Mouse (Mus musculus) midbrain, embryonic 15.5 days (tissue): ENCODE measurements around the gene Tlr3. TPM values are rescaled to one million over a fixed set of nuclear protein-coding genes. Genes with fewer than 3 reads are reported as not detected.

Source experiments
- ATAC-seq: fragments of 200-750 bp; cut with Nextera tagmentation; replicated peaks from 2 replicates; pipeline ENCODE4 v1.8.0; 2017; ENCODE audit warnings: moderate TSS enrichment
- H3K27ac ChIP-seq: fragments of 300-500 bp; sonication (generic); 2 replicates; pipeline ENCODE4 v1.5.1; 2015; ENCODE audit warnings: mild to moderate bottlenecking, inconsistent platforms
- H3K27me3 ChIP-seq: fragments of 300-500 bp; sonication (generic); replicated peaks from 2 replicates; pipeline ENCODE4 v1.6.1; 2015; ENCODE audit warnings: inconsistent platforms
- H3K36me3 ChIP-seq: fragments of 300-500 bp; sonication (generic); replicated peaks from 2 replicates; pipeline ENCODE4 v1.6.1; 2015; ENCODE audit warnings: inconsistent platforms
- H3K4me1 ChIP-seq: fragments of 300-500 bp; sonication (generic); 2 replicates; pipeline ENCODE4 v1.6.1; 2015; ENCODE audit warnings: inconsistent platforms
- H3K4me2 ChIP-seq: fragments of 300-500 bp; sonication (generic); 2 replicates; pipeline ENCODE4 v1.6.1; 2015; ENCODE audit warnings: inconsistent platforms, mild to moderate bottlenecking, moderate library complexity
- H3K4me3 ChIP-seq: fragments of 300-500 bp; sonication (generic); 2 replicates; pipeline ENCODE4 v1.5.1; 2015; ENCODE audit warnings: mild to moderate bottlenecking, inconsistent platforms
- H3K9ac ChIP-seq: fragments of 300-500 bp; sonication (generic); 2 replicates; pipeline ENCODE4 v1.6.1; 2015; ENCODE audit warnings: mild to moderate bottlenecking, inconsistent platforms
- H3K9me3 ChIP-seq: fragments of 300-500 bp; sonication (generic); 2 replicates; pipeline ENCODE4 v1.6.1; 2016; ENCODE audit warnings: inconsistent platforms
- WGBS: fragments of 180-500 bp; shearing (Covaris S2); methylation state at CpG from one replicate; pipeline ENCODE4 v1.1.7; 2015; ENCODE audit warnings: mixed read lengths; 5-methylcytosine and 5-hydroxymethylcytosine counted together
- polyA plus RNA-seq: library from polyadenylated mRNA; unstranded; fragments of >200 nt; fragmentation: Nextera tagmentation; extraction: Ambion mirVana; gene quantifications from 2 replicates; pipeline ENCODE4 v1.2.1, GENCODE M21; 2015

Tlr3 gene
- polyA plus RNA-seq = 1.1 and 1.3 TPM in 2 replicates

DNA sequence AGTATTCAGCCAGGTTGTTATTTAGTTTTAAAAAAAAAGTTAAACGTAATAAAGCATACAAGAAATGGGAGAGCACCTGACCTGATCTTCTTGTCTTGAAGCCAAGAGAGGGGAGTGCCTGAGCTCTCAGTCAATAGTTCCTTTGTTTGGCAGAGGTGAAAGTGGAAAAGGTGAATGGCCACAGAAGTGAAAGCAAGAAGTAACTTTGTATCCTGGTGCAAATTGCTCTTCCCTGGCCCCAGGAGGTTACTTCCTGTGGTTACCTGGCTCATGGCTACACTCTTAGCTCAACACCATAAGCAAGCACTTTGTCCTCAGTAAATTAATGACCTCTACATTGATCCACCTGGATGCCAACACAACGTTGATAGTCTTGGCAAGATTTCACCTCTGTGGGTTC, at the start of gene Tlr3:
Tlr3 (minus strand) TSS at position 199 of the 400 bp plus-strand sequence.
- Histone ChIP-seq H3K9me3 (no peaks in the 10 kb centered on the region), H3K27ac (no peak within 1 kb of the TSS), H3K4me1 (peaks cover 7% of the 10 kb centered on the region), H3K36me3 (no peaks in the 10 kb centered on the region), H3K9ac (peak within 1 kb of the TSS; percentile 21; the same call in 1 of the 2 replicates), H3K27me3 (no peaks in the 10 kb centered on the region), H3K4me3 (peak within 1 kb of the TSS; percentile 33), H3K4me2 (peak within 1 kb of the TSS; percentile 57)
- 73% methylated on average over 2 of the region's 2 CpGs for WGBS
- no peak for ATAC-seq

DNA sequence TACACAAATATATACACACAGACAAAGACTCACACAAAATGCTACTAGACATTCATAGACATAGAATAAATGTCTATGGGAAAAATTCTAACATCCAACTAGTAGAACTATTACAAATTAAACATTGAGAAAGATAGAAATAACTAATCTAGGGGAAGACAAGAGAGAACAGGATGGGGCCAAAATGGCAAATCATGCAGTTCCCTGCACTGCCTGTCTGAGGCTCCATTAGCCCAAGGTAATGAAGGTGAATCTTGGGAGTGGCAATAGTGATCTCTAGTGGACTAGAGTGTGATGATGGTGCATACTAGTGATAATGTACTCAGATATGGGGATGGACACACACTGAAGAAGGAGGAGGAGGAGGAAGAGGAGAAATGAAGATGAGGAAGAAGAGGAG, 47.0 kb upstream of the Tlr3 start:
- Histone ChIP-seq H3K36me3 (no peaks in the 10 kb centered on the region), H3K4me1 (no peaks in the 10 kb centered on the region), H3K4me3 (no peak overlapping the region), H3K9ac (no peak overlapping the region), H3K4me2 (no peak overlapping the region), H3K9me3 (no peaks in the 10 kb centered on the region), H3K27ac (no peak overlapping the region), H3K27me3 (no peaks in the 10 kb centered on the region)
- no peak for ATAC-seq

DNA sequence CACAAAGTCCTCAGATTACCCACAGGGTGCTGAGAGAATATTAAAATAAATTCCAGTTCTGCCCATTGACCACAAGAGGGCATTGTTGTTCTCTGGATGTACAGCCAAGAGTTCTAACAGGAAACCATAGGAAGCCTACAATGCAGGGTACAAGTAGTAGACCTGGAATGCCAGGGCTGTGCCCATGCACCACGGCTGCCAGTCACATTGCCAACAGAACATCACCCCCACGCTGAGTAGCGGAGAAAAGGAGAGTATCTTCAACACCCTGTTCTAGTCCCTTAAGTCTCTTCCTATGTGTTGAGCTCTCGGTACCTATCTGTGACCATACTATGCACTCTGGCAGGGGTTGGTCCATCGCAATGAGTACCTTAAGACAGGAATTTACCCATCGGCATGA, 43.5 kb upstream of the Tlr3 start:
- WGBS = 65% methylated on average over 6 of the region's 6 CpGs
- no peak overlapping the region for H3K9ac ChIP-seq
- no peaks in the 10 kb centered on the region for H3K9me3 ChIP-seq
- H3K27ac ChIP-seq = no peak overlapping the region
- no peak overlapping the region for H3K4me2 ChIP-seq
- peak; percentile 94 for ATAC-seq
- no peak overlapping the region for H3K4me3 ChIP-seq
- no peaks in the 10 kb centered on the region for H3K27me3 ChIP-seq
- H3K36me3 ChIP-seq = no peaks in the 10 kb centered on the region
- no peaks in the 10 kb centered on the region for H3K4me1 ChIP-seq

GRCm38 (mm10) chr8:45452115-45452514, 41.2 kb upstream of the Tlr3 start:
- Histone ChIP-seq H3K27me3 (no peaks in the 10 kb centered on the region), H3K27ac (no peak overlapping the region), H3K36me3 (no peaks in the 10 kb centered on the region), H3K4me3 (no peak overlapping the region), H3K9ac (no peak overlapping the region), H3K4me1 (no peaks in the 10 kb centered on the region), H3K9me3 (no peaks in the 10 kb centered on the region), H3K4me2 (no peak overlapping the region)
- WGBS = 86% methylated on average over 3 of the region's 3 CpGs
- no peak for ATAC-seq

DNA sequence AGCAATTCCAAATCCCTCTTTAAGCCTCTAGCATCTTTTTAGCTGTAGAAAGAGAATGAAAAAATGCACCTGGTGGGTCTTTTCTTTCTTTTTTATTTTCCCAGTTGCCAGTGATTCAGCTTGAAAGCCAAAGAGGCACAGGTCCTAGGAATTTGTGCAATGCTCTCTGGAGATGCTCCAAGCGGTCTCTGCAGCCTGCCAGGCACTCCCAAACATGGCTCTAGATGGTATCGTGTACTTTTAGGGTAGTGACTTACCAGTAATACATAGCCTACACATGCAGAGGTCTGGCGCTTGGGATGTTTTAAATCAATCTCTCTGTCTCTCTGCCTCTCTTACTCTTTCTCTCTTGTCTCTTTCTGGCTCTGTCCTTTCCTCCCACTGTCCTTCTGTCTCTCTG, 38.0 kb upstream of the Tlr3 start:
- H3K27ac ChIP-seq = no peak overlapping the region
- H3K4me3 ChIP-seq = no peak overlapping the region
- no peaks in the 10 kb centered on the region for H3K4me1 ChIP-seq
- H3K9me3 ChIP-seq = no peaks in the 10 kb centered on the region
- H3K9ac ChIP-seq = no peak overlapping the region
- WGBS = 89% methylated on average over 3 of the region's 3 CpGs
- H3K4me2 ChIP-seq = no peak overlapping the region
- no peaks in the 10 kb centered on the region for H3K27me3 ChIP-seq
- ATAC-seq = no peak
- H3K36me3 ChIP-seq = no peaks in the 10 kb centered on the region

- H3K27ac ChIP-seq = no peak overlapping the region
- H3K4me2 ChIP-seq = no peak overlapping the region
- H3K4me3 ChIP-seq = no peak overlapping the region
- no peaks in the 10 kb centered on the region for H3K27me3 ChIP-seq
- WGBS = 45% methylated on average over 1 of the region's 1 CpGs
- H3K36me3 ChIP-seq = no peaks in the 10 kb centered on the region
- no peaks in the 10 kb centered on the region for H3K9me3 ChIP-seq
- no peak for ATAC-seq
- no peaks in the 10 kb centered on the region for H3K4me1 ChIP-seq
- H3K9ac ChIP-seq = no peak overlapping the region
These were observed 37.4 kb upstream of the Tlr3 start for GRCm38 (mm10) chr8:45448257-45448656.

GRCm38 (mm10) chr8:45438899-45439535, 28.1 kb upstream of the Tlr3 start:
- WGBS = 5% methylated on average over 5 of the region's 5 CpGs
- peak; percentile 76 for ATAC-seq
- Histone ChIP-seq H3K4me3 (no peak overlapping the region), H3K36me3 (no peaks in the 10 kb centered on the region), H3K27me3 (no peaks in the 10 kb centered on the region), H3K9me3 (no peaks in the 10 kb centered on the region), H3K27ac (no peak overlapping the region), H3K4me1 (peaks cover 3% of the 10 kb centered on the region), H3K4me2 (peak overlapping the region; percentile 34; the same call in 1 of the 2 replicates), H3K9ac (no peak overlapping the region)

DNA sequence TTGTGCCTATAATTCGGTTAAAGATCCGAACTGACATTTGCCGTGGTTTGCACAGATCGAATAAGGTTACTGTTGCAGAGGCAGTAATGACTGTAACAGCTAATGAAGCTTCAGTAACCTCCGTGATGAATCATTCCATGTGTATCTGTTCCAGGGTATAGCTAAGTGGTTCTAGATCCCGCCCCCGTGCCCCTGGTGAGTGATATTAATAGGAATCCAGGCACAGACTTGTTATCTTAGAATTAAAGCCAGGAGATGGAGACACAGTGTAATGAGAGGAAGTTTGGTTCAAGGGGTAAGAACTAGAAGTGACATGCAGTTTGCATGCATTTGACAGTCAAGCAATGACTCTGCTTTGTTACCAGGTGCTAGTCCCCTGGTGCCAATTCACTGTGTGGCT, 9.3 kb upstream of the Tlr3 start:
- no peak overlapping the region for H3K27ac ChIP-seq
- no peak overlapping the region for H3K4me2 ChIP-seq
- no peaks in the 10 kb centered on the region for H3K9me3 ChIP-seq
- no peaks in the 10 kb centered on the region for H3K4me1 ChIP-seq
- no peak overlapping the region for H3K4me3 ChIP-seq
- no peak overlapping the region for H3K9ac ChIP-seq
- no peaks in the 10 kb centered on the region for H3K36me3 ChIP-seq
- no peaks in the 10 kb centered on the region for H3K27me3 ChIP-seq
- no peak for ATAC-seq
- 95% methylated on average over 7 of the region's 7 CpGs for WGBS

DNA sequence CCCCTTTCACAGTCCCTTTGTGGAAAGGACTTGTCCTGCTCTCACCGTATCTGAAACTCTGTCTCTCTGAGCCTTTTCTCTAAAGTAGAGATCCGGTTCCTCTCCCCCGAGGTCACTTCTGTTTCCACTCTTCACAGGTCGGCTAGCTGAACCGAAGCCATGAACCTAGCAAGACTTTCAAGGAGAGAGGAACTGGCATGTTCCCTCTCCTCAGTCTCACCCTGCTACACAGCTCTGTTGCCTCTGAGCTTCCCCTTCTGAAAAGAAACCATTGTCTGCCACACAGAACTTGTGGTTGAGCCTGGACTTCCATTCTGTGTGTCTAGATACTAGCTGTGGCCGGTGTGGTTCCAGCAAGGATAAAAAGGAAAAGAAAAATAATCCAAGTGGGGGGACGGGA, 4.1 kb upstream of the Tlr3 start:
- Histone ChIP-seq H3K36me3 (no peaks in the 10 kb centered on the region), H3K4me3 (no peak overlapping the region), H3K27me3 (no peaks in the 10 kb centered on the region), H3K4me2 (no peak overlapping the region), H3K4me1 (peaks cover 6% of the 10 kb centered on the region), H3K9me3 (no peaks in the 10 kb centered on the region), H3K27ac (no peak overlapping the region), H3K9ac (no peak overlapping the region)
- WGBS = 87% methylated on average over 7 of the region's 7 CpGs
- ATAC-seq = no peak

DNA sequence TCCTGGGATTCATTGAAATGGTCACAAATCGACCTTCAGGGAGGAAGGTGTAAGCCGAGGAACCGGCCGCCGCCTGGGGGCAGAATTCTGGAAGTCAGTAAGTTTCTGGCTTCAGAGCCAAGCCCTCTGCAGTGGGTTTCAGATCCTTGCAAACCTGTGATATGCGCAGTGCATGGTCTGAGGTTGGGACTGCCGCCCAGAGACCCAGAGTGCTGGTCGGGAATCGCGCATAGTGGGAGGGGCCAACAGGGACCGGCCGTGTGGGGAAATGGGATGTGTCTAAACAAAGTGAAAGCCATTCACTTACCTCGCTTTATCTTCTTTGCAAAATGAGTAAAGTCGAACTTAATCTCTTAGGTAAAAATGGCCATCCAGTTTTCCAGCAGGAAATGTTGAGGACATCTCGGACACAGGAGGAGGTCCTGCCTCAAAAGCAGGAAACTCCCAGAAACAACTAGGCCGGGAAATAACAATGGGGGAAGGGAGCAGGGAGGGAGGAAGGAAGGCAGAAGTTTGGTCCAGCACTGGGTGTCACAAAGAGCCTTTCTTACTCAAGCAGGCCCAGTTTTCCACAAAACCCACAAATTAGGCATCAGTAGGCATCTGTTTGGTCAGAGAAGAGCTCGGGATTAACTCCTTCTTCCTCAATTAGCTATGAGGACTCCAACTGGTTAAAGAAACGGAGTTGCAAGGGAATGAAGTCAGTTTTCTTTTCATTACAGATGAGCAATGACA, 567 bp downstream of the Tlr3 start:
- Histone ChIP-seq H3K27ac (no peak overlapping the region), H3K4me3 (peak overlapping the region; percentile 33), H3K4me2 (peak overlapping the region; percentile 57), H3K4me1 (peaks cover 7% of the 10 kb centered on the region), H3K27me3 (no peaks in the 10 kb centered on the region), H3K9me3 (no peaks in the 10 kb centered on the region), H3K9ac (peak overlapping the region; percentile 21; the same call in 1 of the 2 replicates), H3K36me3 (no peaks in the 10 kb centered on the region)
- 9% methylated on average over 18 of the region's 18 CpGs for WGBS
- ATAC-seq = peak; percentile 75

- H3K27ac ChIP-seq = no peak overlapping the region
- H3K4me2 ChIP-seq = peak overlapping the region; percentile 57
- H3K27me3 ChIP-seq = no peaks in the 10 kb centered on the region
- WGBS = 48% methylated on average over 4 of the region's 4 CpGs
- ATAC-seq = no peak
- no peak overlapping the region for H3K9ac ChIP-seq
- no peaks in the 10 kb centered on the region for H3K36me3 ChIP-seq
- peaks cover 7% of the 10 kb centered on the region for H3K4me1 ChIP-seq
- H3K9me3 ChIP-seq = no peaks in the 10 kb centered on the region
- H3K4me3 ChIP-seq = peak overlapping the region; percentile 33
These were observed 1.2 kb downstream of the Tlr3 start for GRCm38 (mm10) chr8:45409702-45410101.

DNA sequence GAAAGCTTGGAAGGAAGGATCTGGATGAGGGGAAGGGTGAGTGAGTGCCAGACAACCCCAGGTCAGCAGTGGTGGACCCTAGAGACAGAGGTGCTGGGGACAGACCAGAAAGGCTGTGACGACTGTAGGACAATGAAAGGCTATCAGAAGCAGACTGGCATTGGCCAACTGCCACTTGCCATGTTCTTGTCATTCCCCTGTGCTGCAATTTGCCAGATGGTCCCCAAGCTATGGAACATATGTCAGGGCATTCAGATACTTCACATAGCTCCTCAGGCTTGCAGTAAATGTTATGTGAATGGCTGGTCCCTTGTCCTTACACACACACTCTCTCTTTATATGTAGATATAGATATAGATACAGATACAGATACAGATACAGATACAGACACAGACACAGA, 27.6 kb downstream of the Tlr3 start:
- peaks cover 14% of the 10 kb centered on the region for H3K4me1 ChIP-seq
- no peak overlapping the region for H3K9ac ChIP-seq
- H3K27me3 ChIP-seq = no peaks in the 10 kb centered on the region
- H3K4me2 ChIP-seq = no peak overlapping the region
- no peak overlapping the region for H3K4me3 ChIP-seq
- no peak for ATAC-seq
- no peak overlapping the region for H3K27ac ChIP-seq
- H3K9me3 ChIP-seq = no peaks in the 10 kb centered on the region
- H3K36me3 ChIP-seq = no peaks in the 10 kb centered on the region
- WGBS = 50% methylated on average over 1 of the region's 1 CpGs

DNA sequence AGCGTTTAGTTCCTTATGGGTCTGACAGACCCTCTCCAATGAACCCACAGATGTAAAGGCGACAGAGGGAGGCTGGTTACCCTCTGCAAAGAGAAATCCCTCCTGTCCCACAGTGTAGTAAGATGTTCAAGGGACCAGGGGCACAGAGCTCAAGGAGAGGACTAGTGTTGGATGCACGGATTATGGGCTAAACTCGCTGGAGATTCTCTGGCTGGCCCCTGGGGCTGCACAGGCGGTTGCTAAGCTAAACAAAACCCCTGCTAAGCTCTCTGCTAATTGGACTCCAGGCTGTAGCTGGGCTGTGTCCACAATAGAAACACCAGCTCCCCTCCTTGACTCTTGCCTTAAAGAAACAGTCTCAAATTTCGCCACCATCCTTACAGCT, 28.9 kb downstream of the Tlr3 start, which contains the start of gene Fam149a:
Fam149a (minus strand) TSS at position 329 of the 385 bp plus-strand sequence.
- peak within 1 kb of the TSS; percentile 52 for H3K9ac ChIP-seq

More for the DNA sequence above, 28.9 kb downstream of the Tlr3 start, which contains the start of gene Fam149a:
- Histone ChIP-seq H3K4me2 (peak within 1 kb of the TSS; percentile 92), H3K27me3 (no peaks in the 10 kb centered on the region), H3K9me3 (no peaks in the 10 kb centered on the region), H3K36me3 (no peaks in the 10 kb centered on the region), H3K4me3 (peak within 1 kb of the TSS; percentile 46), H3K4me1 (peaks cover 14% of the 10 kb centered on the region), H3K27ac (no peak within 1 kb of the TSS)
- peak; percentile 84 for ATAC-seq
- 2% methylated on average over 6 of the region's 6 CpGs for WGBS
